Mouse (Mus musculus): ENCODE measurements around the gene Eef1akmt4.
A peak's percentile ranks its signal among the peaks of the same experiment; 100 is the strongest.
"Not testable (repeated sequence)": the region's sequence is repeated elsewhere in the genome, so short reads cannot be mapped to it uniquely, and the experiment has no call there.

The Eef1akmt4 gene

GRCm38 (mm10) chr16:20623211-20623610, 11.8 kb downstream of the Eef1akmt4 start:
- peak; percentile 17 for DNase-seq (ENCODE audit: low read depth)

- no peak for DNase-seq (ENCODE audit: low read depth)
Measured at GRCm38 (mm10) chr16:20628871-20629391, 17.5 kb downstream of the Eef1akmt4 start.

- DNase-seq (ENCODE audit: low read depth), result no peak
Measured at GRCm38 (mm10) chr16:20629731-20630634, 18.6 kb downstream of the Eef1akmt4 start, which contains the start of gene Ece2. Gene Ece2, plus strand, starts transcription at chr16:20629828.

GRCm38 (mm10) chr16:20637410-20637809, 26.0 kb downstream of the Eef1akmt4 start:
- DNase-seq (ENCODE audit: low read depth), result no peak

GRCm38 (mm10) chr16:20638367-20638766, 27.0 kb downstream of the Eef1akmt4 start:
- DNase-seq (ENCODE audit: low read depth), result no peak

- peak; percentile 64 for DNase-seq (ENCODE audit: low read depth)
Measured at GRCm38 (mm10) chr16:20642161-20642560, 30.8 kb downstream of the Eef1akmt4 start.

- DNase-seq (ENCODE audit: low read depth), result no peak
Measured at GRCm38 (mm10) chr16:20643911-20644310, 32.5 kb downstream of the Eef1akmt4 start.

- peak; percentile 92 for DNase-seq (ENCODE audit: low read depth)
Measured at GRCm38 (mm10) chr16:20651076-20651946, 39.9 kb downstream of the Eef1akmt4 start, which contains the start of gene Psmd2. Gene Psmd2, plus strand, starts transcription at chr16:20651652.

GRCm38 (mm10) chr16:20651947-20652310, 40.5 kb downstream of the Eef1akmt4 start:
- no peak for DNase-seq (ENCODE audit: low read depth)

GRCm38 (mm10) chr16:20653315-20653714, 41.9 kb downstream of the Eef1akmt4 start:
- DNase-seq (ENCODE audit: low read depth), result peak; percentile 64

GRCm38 (mm10) chr16:20657661-20658060, 46.3 kb downstream of the Eef1akmt4 start:
- no peak for DNase-seq (ENCODE audit: low read depth)

- DNase-seq (ENCODE audit: low read depth), result not testable (repeated sequence)
Measured at GRCm38 (mm10) chr16:20668013-20668412, 56.6 kb downstream of the Eef1akmt4 start, which contains the start of gene Eif4g1. Gene Eif4g1, plus strand, starts transcription at chr16:20668313.
